Mouse (Mus musculus) embryonic facial prominence, embryonic 15.5 days (tissue): ENCODE data around the gene Gm2004. TPM values are rescaled to one million over a fixed set of nuclear protein-coding genes. Genes with fewer than 3 reads are reported as not detected.
"Not testable (repeated sequence)": the region's sequence is repeated elsewhere in the genome, so short reads cannot be mapped to it uniquely, and the experiment has no call there.

Experiments used
- ATAC-seq: fragments of 200-750 bp; cut with Nextera tagmentation; 2 replicates; pipeline ENCODE4 v1.8.0; 2017; ENCODE audit warnings: low read depth, moderate TSS enrichment; ENCODE audit not compliant: insufficient number of reproducible peaks, low FRiP score, low TSS enrichment
- H3K27ac ChIP-seq: fragments of 300-500 bp; sonication (generic); replicated peaks from 2 replicates; pipeline ENCODE4 v1.5.1; 2015; ENCODE audit warnings: mild to moderate bottlenecking, inconsistent platforms
- H3K27me3 ChIP-seq: fragments of 300-500 bp; sonication (generic); 2 replicates; pipeline ENCODE4 v1.6.1; 2015; ENCODE audit warnings: inconsistent platforms
- H3K36me3 ChIP-seq: fragments of 300-500 bp; sonication (generic); 2 replicates; pipeline ENCODE4 v1.6.1; 2015; ENCODE audit warnings: mild to moderate bottlenecking, inconsistent platforms
- H3K4me1 ChIP-seq: fragments of 300-500 bp; sonication (generic); 2 replicates; pipeline ENCODE4 v1.6.1; 2015; ENCODE audit warnings: inconsistent platforms
- H3K4me2 ChIP-seq: fragments of 300-500 bp; sonication (generic); replicated peaks from 2 replicates; pipeline ENCODE4 v1.6.1; 2015; ENCODE audit warnings: mild to moderate bottlenecking, inconsistent platforms
- H3K4me3 ChIP-seq: fragments of 300-500 bp; sonication (generic); replicated peaks from 2 replicates; pipeline ENCODE4 v1.5.1; 2015; ENCODE audit warnings: mild to moderate bottlenecking, inconsistent platforms
- H3K9ac ChIP-seq: fragments of 300-500 bp; sonication (generic); 2 replicates; pipeline ENCODE4 v1.6.1; 2015; ENCODE audit warnings: inconsistent platforms
- H3K9me3 ChIP-seq: fragments of 300-500 bp; sonication (generic); replicated peaks from 2 replicates; pipeline ENCODE4 v1.6.1; 2016; ENCODE audit warnings: inconsistent platforms
- WGBS: fragments of 180-500 bp; shearing (Covaris S2); methylation state at CpG from one replicate; pipeline ENCODE4 v1.1.7; 2015; 5-methylcytosine and 5-hydroxymethylcytosine counted together
- polyA plus RNA-seq: library from polyadenylated mRNA; unstranded; fragments of >200 nt; fragmentation: Nextera tagmentation; extraction: Ambion mirVana; gene quantifications from 2 replicates; pipeline ENCODE4 v1.2.1, GENCODE M21; 2015

Gene Gm2004
- 1.3 and 1.4 TPM in 2 replicates for polyA plus RNA-seq

GRCm38 (mm10) chr2:176149725-176150124, at the start of gene Gm2004:
TSS of gene Gm2004 (minus strand) at chr2:176149825.
- not testable (repeated sequence) for H3K4me2 ChIP-seq, H3K4me3 ChIP-seq, H3K36me3 ChIP-seq, ATAC-seq, H3K9me3 ChIP-seq, H3K4me1 ChIP-seq, H3K27me3 ChIP-seq, H3K27ac ChIP-seq, H3K9ac ChIP-seq
- WGBS: no CpG with 5 or more reads among the region's 2 CpGs

Other genes starting within 250 kb of the Gm2004 start
- 2.7 and 2.8 TPM in 2 replicates for gene Zfp966, start 218.7 kb downstream of the Gm2004 start, polyA plus RNA-seq
- 24.2 and 25.3 TPM in 2 replicates for gene Gm2026, start 184.5 kb downstream of the Gm2004 start, polyA plus RNA-seq
- gene 2210418O10Rik, start 76.7 kb upstream of the Gm2004 start, polyA plus RNA-seq: 7.2 and 11.7 TPM in 2 replicates
- gene Gm11009, start 169.7 kb upstream of the Gm2004 start, polyA plus RNA-seq: not detected in 2 replicates